Mouse (Mus musculus): Measurements from ENCODE around the gene Sbpl.

Gene Sbpl

GRCm38 (mm10) chr17:23955174-23955573, at the start of gene Sbpl:
TSS of gene Sbpl (minus strand) at chr17:23955274.
- DNase-seq, result no peak

GRCm38 (mm10) chr17:24004071-24004665, 49.1 kb upstream of the Sbpl start:
- no peak for DNase-seq

GRCm38 (mm10) chr17:24000404-24000803, 45.3 kb upstream of the Sbpl start:
- DNase-seq, result no peak

GRCm38 (mm10) chr17:23998383-23998782, 43.3 kb upstream of the Sbpl start:
- no peak for DNase-seq

GRCm38 (mm10) chr17:23997901-23998300, 42.8 kb upstream of the Sbpl start, which contains the start of gene Prss22:
TSS of gene Prss22 (minus strand) at chr17:23998100.
- no peak for DNase-seq

GRCm38 (mm10) chr17:23995421-23995820, 40.3 kb upstream of the Sbpl start:
- no peak for DNase-seq

- no peak for DNase-seq
Observed at GRCm38 (mm10) chr17:23994667-23995066, 39.6 kb upstream of the Sbpl start.

GRCm38 (mm10) chr17:23993559-23994428, 38.7 kb upstream of the Sbpl start:
- peak; percentile 90 for DNase-seq

- no peak for DNase-seq
Observed at GRCm38 (mm10) chr17:23992789-23993553, 37.9 kb upstream of the Sbpl start.

- no peak for DNase-seq
Observed at GRCm38 (mm10) chr17:23989802-23990201, 34.7 kb upstream of the Sbpl start.

- DNase-seq, result no peak
Observed at GRCm38 (mm10) chr17:23984989-23985388, 29.9 kb upstream of the Sbpl start.

- DNase-seq, result no peak
Observed at GRCm38 (mm10) chr17:23982912-23983311, 27.8 kb upstream of the Sbpl start.

- DNase-seq, result no peak
Observed at GRCm38 (mm10) chr17:23980297-23980909, 25.3 kb upstream of the Sbpl start, which contains the start of gene Prss30. TSS of gene Prss30 (minus strand) at chr17:23980566.

GRCm38 (mm10) chr17:23979471-23979870, 24.4 kb upstream of the Sbpl start:
- DNase-seq, result no peak

GRCm38 (mm10) chr17:23976665-23977064, 21.6 kb upstream of the Sbpl start:
- DNase-seq, result no peak

GRCm38 (mm10) chr17:23971315-23971714, 16.2 kb upstream of the Sbpl start:
- DNase-seq, result no peak

GRCm38 (mm10) chr17:23969231-23969630, 14.2 kb upstream of the Sbpl start:
- peak; percentile 76 for DNase-seq

- no peak for DNase-seq
Observed at GRCm38 (mm10) chr17:23968780-23969179, 13.7 kb upstream of the Sbpl start.

- no peak for DNase-seq
Observed at GRCm38 (mm10) chr17:23966658-23967401, 11.8 kb upstream of the Sbpl start.

- DNase-seq, result no peak
Observed at GRCm38 (mm10) chr17:23965805-23966425, 10.8 kb upstream of the Sbpl start.

- no peak for DNase-seq
Observed at GRCm38 (mm10) chr17:23961573-23962122, 6.6 kb upstream of the Sbpl start.
